Mouse (Mus musculus) embryo, embryonic 10.5 days (tissue): ENCODE measurements at regions not wholly inside any gene's neighbourhood (a gene's known extent, or its start where the extent isn't known, plus 50 kb on each side); places are given as distances from the start of the nearest gene placed in this dataset.

Source experiments
- DNase-seq: peaks from one replicate; pipeline ENCODE4 v3.0.0-alpha.2; 2015; ENCODE audit warnings: low spot score

- DNase-seq = no peak
These were observed 198.5 kb upstream of the Zbtb20 start for GRCm38 (mm10) chr16:42677211-42677610.

GRCm38 (mm10) chr16:42676406-42677075 is 199.1 kb upstream of the Zbtb20 start:
- DNase-seq = no peak

- DNase-seq = no peak
These were observed 200.7 kb upstream of the Zbtb20 start for GRCm38 (mm10) chr16:42675031-42675430.

GRCm38 (mm10) chr16:42666601-42667000 is 209.1 kb upstream of the Zbtb20 start:
- DNase-seq = peak; percentile 13

- DNase-seq = no peak
These were observed 223.6 kb upstream of the Zbtb20 start for GRCm38 (mm10) chr16:42651904-42652732.

- peak; percentile 8 for DNase-seq
These were observed 225.9 kb upstream of the Zbtb20 start for GRCm38 (mm10) chr16:42649767-42650166.

- DNase-seq = no peak
These were observed 227.0 kb upstream of the Zbtb20 start for GRCm38 (mm10) chr16:42648531-42649142.

- DNase-seq = no peak
These were observed 227.9 kb upstream of the Zbtb20 start for GRCm38 (mm10) chr16:42647762-42648161.

- DNase-seq = no peak
These were observed 239.9 kb upstream of the Zbtb20 start for GRCm38 (mm10) chr16:42635766-42636165.

GRCm38 (mm10) chr16:42627675-42628074 is 248.0 kb upstream of the Zbtb20 start:
- DNase-seq = no peak

GRCm38 (mm10) chr16:42615920-42616319 is 259.8 kb upstream of the Zbtb20 start:
- no peak for DNase-seq

GRCm38 (mm10) chr16:42612011-42612410 is 263.7 kb upstream of the Zbtb20 start:
- DNase-seq = no peak

- DNase-seq = no peak
These were observed 267.3 kb upstream of the Zbtb20 start for GRCm38 (mm10) chr16:42608336-42608735.

GRCm38 (mm10) chr16:42592321-42592720 is 251.9 kb upstream of the Gap43 start:
- DNase-seq = no peak

- no peak for DNase-seq
These were observed 251.1 kb upstream of the Gap43 start for GRCm38 (mm10) chr16:42591530-42591929.

GRCm38 (mm10) chr16:42586196-42586595 is 245.7 kb upstream of the Gap43 start:
- DNase-seq = no peak

GRCm38 (mm10) chr16:42575517-42575946 is 235.1 kb upstream of the Gap43 start:
- DNase-seq = peak; percentile 95

GRCm38 (mm10) chr16:42574978-42575377 is 234.5 kb upstream of the Gap43 start:
- DNase-seq = no peak

GRCm38 (mm10) chr16:42570246-42570996 is 230.0 kb upstream of the Gap43 start:
- no peak for DNase-seq

- no peak for DNase-seq
These were observed 228.9 kb upstream of the Gap43 start for GRCm38 (mm10) chr16:42569335-42569734.

- DNase-seq = peak; percentile 68
These were observed 209.1 kb upstream of the Gap43 start for GRCm38 (mm10) chr16:42549591-42549990.
